Mouse (Mus musculus): ENCODE results near the gene Cdc42ep1. TPM values are rescaled to one million over a fixed set of nuclear protein-coding genes. Genes with fewer than 3 reads are reported as not detected.

The Cdc42ep1 gene
- polyA plus RNA-seq, 1 experiment from 2014 or later, result 32.0 TPM

DNA sequence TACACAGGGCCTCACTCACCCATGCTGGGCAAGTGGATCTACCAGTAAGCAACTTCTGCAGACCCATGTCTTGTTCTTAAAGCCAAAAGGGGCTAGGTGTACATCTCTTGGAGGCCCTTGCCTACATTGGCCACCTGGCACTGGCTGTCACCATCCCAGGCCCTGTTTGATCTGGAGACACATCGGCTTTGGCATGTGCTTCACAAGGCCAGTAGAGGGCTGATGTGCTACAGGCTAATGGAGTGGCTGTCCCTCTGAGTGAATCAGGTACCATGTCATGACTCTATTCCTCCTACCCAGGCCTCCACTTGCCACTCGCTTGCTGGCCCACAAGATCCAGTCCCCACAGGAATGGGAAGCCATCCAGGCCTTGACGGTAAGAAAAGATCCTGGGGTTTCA is 39.4 kb downstream of the Cdc42ep1 start:
- H3K4me2 ChIP-seq, result no peak overlapping the region
- no peaks in the 10 kb centered on the region for H3K9me3 ChIP-seq (replicated peaks)
- no peak overlapping the region for H3K9ac ChIP-seq
- H3K36me3 ChIP-seq, result peaks cover 56% of the 10 kb centered on the region
- 77% methylated on average over 3 of the region's 3 CpGs for WGBS
- ATAC-seq (replicated peaks; ENCODE audit: insufficient number of reproducible peaks, insufficient read depth, low FRiP score, low read depth), result no peak
- no peaks in the 10 kb centered on the region for H3K27me3 ChIP-seq
- H3K27ac ChIP-seq, result no peak overlapping the region
- no peak overlapping the region for H3K4me3 ChIP-seq
- H3K4me1 ChIP-seq (replicated peaks), result peaks cover 23% of the 10 kb centered on the region

DNA sequence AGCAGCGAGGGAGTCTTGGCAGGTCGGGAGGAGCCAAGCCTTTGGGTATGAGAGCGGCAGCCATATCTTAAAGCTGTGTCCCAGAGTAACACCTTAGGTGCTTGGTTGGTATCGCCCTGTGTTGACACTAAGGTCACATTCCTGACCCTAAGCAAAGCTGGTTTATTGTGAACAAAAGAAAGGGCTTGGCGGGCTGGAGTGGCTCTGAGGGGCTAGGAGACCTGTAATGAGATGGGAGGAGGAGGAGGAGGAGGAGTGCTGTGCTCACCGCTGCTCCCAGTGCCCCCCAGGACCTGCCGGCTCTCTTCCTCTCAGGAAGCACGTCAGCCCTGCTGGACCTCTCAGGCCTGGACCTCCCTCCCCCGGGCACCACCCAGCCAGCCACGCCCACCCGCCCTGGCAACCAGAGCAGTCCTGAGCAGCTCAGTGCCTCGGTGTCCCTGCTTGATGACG is 47.0 kb downstream of the Cdc42ep1 start:
- 38% methylated on average over 13 of the region's 13 CpGs for WGBS
- Histone ChIP-seq H3K4me2 (no peak overlapping the region), H3K9ac (no peak overlapping the region), H3K27ac (0 out of 2 replicates have a peak overlapping the region, but pooled peaks have one; percentile 44), H3K27me3 (no peaks in the 10 kb centered on the region), H3K4me1 (replicated peaks) (peaks cover 40% of the 10 kb centered on the region), H3K4me3 (no peak overlapping the region), H3K36me3 (peaks cover 65% of the 10 kb centered on the region), H3K9me3 (replicated peaks) (no peaks in the 10 kb centered on the region)
- ATAC-seq (replicated peaks; ENCODE audit: insufficient number of reproducible peaks, insufficient read depth, low FRiP score, low read depth), result no peak

DNA sequence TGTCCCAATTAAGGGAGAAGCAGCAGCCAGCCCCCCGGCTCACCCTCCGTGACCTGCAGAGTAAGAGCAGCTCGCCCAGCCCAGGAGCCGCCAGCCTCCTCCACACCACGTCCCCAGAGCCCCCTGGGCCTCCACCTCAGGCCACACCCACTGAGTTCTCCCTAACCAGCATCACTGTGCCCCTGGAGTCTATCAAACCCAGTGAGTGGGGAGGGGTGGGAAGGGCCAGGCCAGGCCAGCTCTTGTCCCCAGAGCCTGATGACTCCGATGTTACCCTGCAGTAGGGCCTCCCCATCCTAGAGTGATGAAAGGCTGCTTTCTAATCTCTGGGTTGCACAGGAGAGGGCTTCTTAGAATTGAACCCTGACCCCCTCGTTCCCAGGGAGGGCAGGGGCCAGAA is 50.0 kb downstream of the Cdc42ep1 start:
- ATAC-seq (replicated peaks; ENCODE audit: insufficient number of reproducible peaks, insufficient read depth, low FRiP score, low read depth), result 0 out of 2 replicates have a peak, but pooled peaks have one; percentile 5
- no peak overlapping the region for H3K4me2 ChIP-seq
- H3K4me1 ChIP-seq (replicated peaks), result peaks cover 64% of the 10 kb centered on the region
- H3K27me3 ChIP-seq, result no peaks in the 10 kb centered on the region
- no peaks in the 10 kb centered on the region for H3K9me3 ChIP-seq (replicated peaks)
- no peak overlapping the region for H3K27ac ChIP-seq
- no peak overlapping the region for H3K9ac ChIP-seq
- H3K36me3 ChIP-seq, result peaks cover 38% of the 10 kb centered on the region; the same call in 1 of the 2 replicates
- no peak overlapping the region for H3K4me3 ChIP-seq
- WGBS, result 36% methylated on average over 7 of the region's 7 CpGs

DNA sequence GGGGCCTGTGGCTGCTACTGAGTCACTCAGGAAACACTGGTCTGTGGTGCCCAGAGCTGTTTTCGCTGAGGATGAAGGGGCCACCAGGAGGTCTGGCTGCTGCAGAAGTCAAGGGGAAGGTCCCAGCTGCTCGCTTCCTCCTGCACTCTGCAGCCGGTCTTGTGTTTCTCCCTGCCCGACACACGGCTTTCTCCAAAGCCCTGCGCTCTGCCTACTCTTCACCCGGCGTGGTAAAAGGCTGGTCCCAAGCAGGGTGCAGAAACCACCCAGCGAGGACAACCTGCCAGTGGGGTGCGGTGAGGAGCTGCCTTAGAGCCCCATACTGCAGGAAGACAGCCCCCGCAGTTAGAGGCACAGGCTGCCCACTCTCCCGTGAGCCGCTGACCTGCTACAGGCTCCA is 52.3 kb downstream of the Cdc42ep1 start:
- WGBS, result 61% methylated on average over 13 of the region's 13 CpGs
- no peak overlapping the region for H3K9ac ChIP-seq
- H3K4me1 ChIP-seq (replicated peaks), result peaks cover 71% of the 10 kb centered on the region
- no peaks in the 10 kb centered on the region for H3K9me3 ChIP-seq (replicated peaks)
- no peak overlapping the region for H3K4me2 ChIP-seq
- H3K27me3 ChIP-seq, result no peaks in the 10 kb centered on the region
- no peak overlapping the region for H3K4me3 ChIP-seq
- H3K27ac ChIP-seq, result peak overlapping the region; percentile 59
- peaks cover 27% of the 10 kb centered on the region; the same call in 1 of the 2 replicates for H3K36me3 ChIP-seq
- no peak for ATAC-seq (replicated peaks; ENCODE audit: insufficient number of reproducible peaks, insufficient read depth, low FRiP score, low read depth)

DNA sequence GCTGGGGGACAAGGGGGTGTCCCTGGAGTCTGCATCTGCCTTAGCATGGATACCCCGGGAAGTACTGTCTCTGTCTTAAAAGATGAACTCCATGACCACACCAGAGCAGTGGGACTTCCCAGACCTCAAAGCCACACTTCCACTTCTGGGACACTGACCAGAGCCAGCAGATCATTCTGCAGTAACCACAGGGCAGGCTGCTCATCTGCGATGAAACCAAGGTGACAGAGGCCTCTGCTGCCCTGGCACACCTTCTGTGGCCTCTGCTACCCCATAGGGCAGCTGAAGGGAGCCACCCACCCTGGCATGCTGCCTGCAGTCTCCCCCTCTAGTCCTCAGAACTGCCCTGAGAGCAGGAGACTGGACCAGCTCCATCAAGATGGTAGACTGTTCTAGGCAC is 53.3 kb downstream of the Cdc42ep1 start:
- peaks cover 25% of the 10 kb centered on the region; the same call in 1 of the 2 replicates for H3K36me3 ChIP-seq
- no peak for ATAC-seq (replicated peaks; ENCODE audit: insufficient number of reproducible peaks, insufficient read depth, low FRiP score, low read depth)
- H3K9me3 ChIP-seq (replicated peaks), result no peaks in the 10 kb centered on the region
- no peak overlapping the region for H3K4me3 ChIP-seq
- H3K4me1 ChIP-seq (replicated peaks), result peaks cover 77% of the 10 kb centered on the region
- H3K4me2 ChIP-seq, result no peak overlapping the region
- WGBS, result 69% methylated on average over 2 of the region's 2 CpGs
- peak overlapping the region; percentile 12; the same call in 1 of the 2 replicates for H3K9ac ChIP-seq
- no peaks in the 10 kb centered on the region for H3K27me3 ChIP-seq
- peak overlapping the region; percentile 59; the same call in 1 of the 2 replicates for H3K27ac ChIP-seq

DNA sequence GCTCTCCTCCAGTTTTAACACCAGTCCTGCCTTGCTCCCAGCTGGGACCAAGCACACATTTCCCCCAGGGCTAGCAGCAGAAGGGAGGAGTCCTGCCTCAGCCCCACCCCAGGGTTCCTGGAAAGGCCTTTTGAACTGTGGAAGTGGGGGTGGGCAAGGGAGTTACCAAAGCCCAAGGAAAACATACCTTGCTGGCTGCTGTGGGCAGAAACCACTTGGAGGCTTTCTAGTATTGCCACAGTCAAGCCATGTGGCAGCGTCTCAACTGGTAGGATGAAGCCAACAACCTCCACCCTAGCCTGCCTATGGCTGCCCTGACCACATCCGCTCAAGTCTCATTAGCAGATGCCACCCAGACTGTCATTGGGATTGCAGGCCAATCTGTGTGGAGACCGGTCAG is 53.7 kb downstream of the Cdc42ep1 start:
- Histone ChIP-seq H3K27ac (peak overlapping the region; percentile 29), H3K4me3 (no peak overlapping the region), H3K4me1 (replicated peaks) (peaks cover 82% of the 10 kb centered on the region), H3K36me3 (peaks cover 21% of the 10 kb centered on the region; the same call in 1 of the 2 replicates), H3K9me3 (replicated peaks) (no peaks in the 10 kb centered on the region), H3K27me3 (no peaks in the 10 kb centered on the region), H3K4me2 (no peak overlapping the region), H3K9ac (peak overlapping the region; percentile 12; the same call in 1 of the 2 replicates)
- WGBS, result 68% methylated on average over 3 of the region's 3 CpGs
- no peak for ATAC-seq (replicated peaks; ENCODE audit: insufficient number of reproducible peaks, insufficient read depth, low FRiP score, low read depth)

DNA sequence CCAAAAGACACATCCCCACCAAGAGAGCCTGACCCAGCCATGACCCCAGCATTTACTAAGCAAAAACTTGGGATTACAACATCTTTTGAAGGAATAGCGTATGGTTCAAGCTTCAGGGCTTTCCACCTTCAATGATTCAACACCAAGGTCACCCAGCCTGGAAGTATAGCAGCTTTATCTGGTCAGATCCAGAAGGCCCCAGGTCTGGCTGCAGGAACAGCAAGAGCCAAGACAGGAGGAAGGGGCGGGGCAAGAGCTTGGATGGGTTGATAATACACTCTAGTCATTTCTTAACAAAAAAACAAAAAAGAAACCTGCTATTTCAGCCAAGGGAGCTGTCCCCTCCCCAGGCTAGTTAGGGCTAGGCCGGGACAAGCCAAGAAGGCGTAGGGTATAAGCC is 55.1 kb downstream of the Cdc42ep1 start:
- H3K4me3 ChIP-seq, result no peak overlapping the region
- H3K9me3 ChIP-seq (replicated peaks), result no peaks in the 10 kb centered on the region
- H3K4me1 ChIP-seq (replicated peaks), result peaks cover 80% of the 10 kb centered on the region
- H3K9ac ChIP-seq, result no peak overlapping the region
- no peaks in the 10 kb centered on the region for H3K27me3 ChIP-seq
- ATAC-seq (replicated peaks; ENCODE audit: insufficient number of reproducible peaks, insufficient read depth, low FRiP score, low read depth), result no peak
- 0 out of 2 replicates have a peak overlapping the region, but pooled peaks have one; percentile 19 for H3K27ac ChIP-seq
- WGBS, result 80% methylated on average over 4 of the region's 4 CpGs
- peaks cover 11% of the 10 kb centered on the region; the same call in 1 of the 2 replicates for H3K36me3 ChIP-seq
- no peak overlapping the region for H3K4me2 ChIP-seq

DNA sequence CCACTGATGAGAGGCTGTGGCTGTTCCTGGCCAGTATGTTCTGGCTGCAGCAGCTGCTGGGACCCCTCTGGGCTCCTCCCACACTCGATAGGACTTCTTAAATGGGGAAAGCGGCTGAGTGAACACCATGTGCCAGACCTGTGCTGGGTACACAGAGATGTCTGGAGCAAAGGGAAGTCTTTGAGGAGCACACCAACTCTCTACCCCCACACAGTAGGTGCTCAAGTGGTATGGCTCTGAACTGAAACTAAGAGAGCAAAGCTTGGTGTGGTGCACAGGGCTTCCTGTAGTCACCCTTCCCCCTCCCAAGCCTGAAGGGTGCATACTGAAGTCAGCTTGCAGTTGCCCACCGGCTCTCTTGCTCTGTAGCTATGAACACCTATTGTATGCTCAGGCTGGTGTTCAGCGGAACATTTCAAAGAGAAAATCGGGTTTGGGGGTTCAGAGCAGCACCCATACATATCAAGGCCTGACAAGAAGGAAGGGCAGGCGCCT is 56.1 kb downstream of the Cdc42ep1 start:
- peak overlapping the region; percentile 2; the same call in 1 of the 2 replicates for H3K9ac ChIP-seq
- H3K27ac ChIP-seq, result peak overlapping the region; percentile 64
- peaks cover 14% of the 10 kb centered on the region for H3K36me3 ChIP-seq
- peak overlapping the region; percentile 67 for H3K4me3 ChIP-seq
- H3K4me1 ChIP-seq (replicated peaks), result peaks cover 79% of the 10 kb centered on the region
- H3K9me3 ChIP-seq (replicated peaks), result no peaks in the 10 kb centered on the region
- H3K4me2 ChIP-seq, result peak overlapping the region; percentile 75
- 43% methylated on average over 6 of the region's 6 CpGs for WGBS
- no peaks in the 10 kb centered on the region for H3K27me3 ChIP-seq
- ATAC-seq (replicated peaks; ENCODE audit: insufficient number of reproducible peaks, insufficient read depth, low FRiP score, low read depth), result no peak

DNA sequence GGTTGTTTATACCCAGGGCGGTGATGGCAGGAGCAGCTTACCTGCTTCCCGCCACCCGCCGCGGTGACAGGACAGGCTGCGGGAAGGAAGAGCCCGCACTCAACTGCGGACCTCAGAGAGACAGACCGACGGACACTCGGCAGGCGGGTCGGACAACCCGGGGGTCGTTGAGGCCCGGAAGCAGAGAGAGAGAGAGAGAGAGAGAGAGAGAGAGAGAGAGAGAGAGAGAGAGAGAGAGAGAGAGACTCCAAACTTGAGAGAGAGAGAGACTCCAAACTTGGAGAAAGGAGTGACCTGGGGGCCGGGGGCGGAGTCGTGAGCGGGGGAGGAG is 57.0 kb downstream of the Cdc42ep1 start, which contains the start of gene Gm49510:
Gene Gm49510, plus strand, starts transcription at position 259 of the 331 bp plus-strand sequence.
- Histone ChIP-seq H3K27me3 (no peaks in the 10 kb centered on the region), H3K4me1 (replicated peaks) (peaks cover 71% of the 10 kb centered on the region), H3K36me3 (peaks cover 17% of the 10 kb centered on the region), H3K4me3 (peak within 1 kb of the TSS; percentile 67), H3K9ac (peak within 1 kb of the TSS; percentile 71), H3K4me2 (peak within 1 kb of the TSS; percentile 75), H3K27ac (peak within 1 kb of the TSS; percentile 64), H3K9me3 (replicated peaks) (no peaks in the 10 kb centered on the region)
- no peak for ATAC-seq (replicated peaks; ENCODE audit: insufficient number of reproducible peaks, insufficient read depth, low FRiP score, low read depth)
- WGBS, result 3% methylated on average over 20 of the region's 20 CpGs

DNA sequence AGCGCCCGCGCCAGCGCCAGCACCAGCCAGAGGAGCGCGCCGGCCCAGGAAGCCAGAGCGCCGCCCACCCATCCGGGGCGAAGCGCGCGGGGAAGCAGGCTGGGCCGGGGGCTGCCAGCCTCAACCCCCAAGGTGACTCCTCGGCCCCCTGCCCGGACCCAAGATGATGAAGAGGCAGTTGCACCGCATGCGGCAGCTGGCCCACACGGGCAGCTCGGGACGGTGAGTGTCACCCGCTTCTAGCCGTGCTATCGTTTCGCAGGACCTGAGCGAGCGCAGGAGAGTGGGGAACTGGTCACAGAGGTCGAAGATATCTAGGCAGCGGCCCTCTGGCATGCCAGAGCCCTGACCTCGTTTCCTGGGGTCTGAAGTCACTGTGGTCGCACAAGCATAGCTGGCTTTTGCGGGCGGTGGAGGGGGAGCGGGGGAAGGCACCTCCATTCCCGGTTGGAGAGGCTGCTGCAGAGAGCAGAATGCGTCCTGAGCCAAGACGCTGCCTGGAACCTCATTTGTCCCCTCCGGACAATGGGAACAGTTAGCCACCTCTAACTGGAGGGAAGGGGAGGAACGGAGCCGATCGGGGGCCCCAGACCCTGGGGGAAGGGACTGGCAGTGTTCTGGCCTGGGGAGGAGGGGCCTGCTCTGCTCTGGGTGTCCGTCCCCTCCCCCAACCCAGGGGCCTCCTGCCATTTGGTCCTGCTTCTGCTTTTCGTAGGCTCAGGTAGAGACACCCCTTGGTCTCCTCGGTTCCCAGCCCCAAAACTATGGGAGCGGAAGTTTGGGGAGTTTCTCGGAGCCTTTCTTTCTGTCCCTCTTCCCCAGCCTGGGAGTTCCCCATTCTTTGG is 57.5 kb downstream of the Cdc42ep1 start, which contains the start of gene Sh3bp1:
Gene Sh3bp1, plus strand, starts transcription at position 29 of the 845 bp plus-strand sequence.
- ATAC-seq (replicated peaks; ENCODE audit: insufficient number of reproducible peaks, insufficient read depth, low FRiP score, low read depth), result peak; percentile 54
- Histone ChIP-seq H3K4me3 (peak within 1 kb of the TSS; percentile 67), H3K27me3 (no peaks in the 10 kb centered on the region), H3K4me2 (peak within 1 kb of the TSS; percentile 75), H3K9ac (peak within 1 kb of the TSS; percentile 71), H3K36me3 (peaks cover 23% of the 10 kb centered on the region), H3K4me1 (replicated peaks) (peaks cover 65% of the 10 kb centered on the region), H3K9me3 (replicated peaks) (no peaks in the 10 kb centered on the region), H3K27ac (peak within 1 kb of the TSS; percentile 64)
- WGBS, result under 1% methylated on average over 47 of the region's 47 CpGs

All from heart, embryonic 15.5 days (tissue).